Mouse (Mus musculus): Measurements from ENCODE around the gene Lin7c. TPM values are rescaled to one million over a fixed set of nuclear protein-coding genes. Genes with fewer than 3 reads are reported as not detected.
"Not testable (repeated sequence)": the region's sequence is repeated elsewhere in the genome, so short reads cannot be mapped to it uniquely, and the experiment has no call there.

The Lin7c gene
- polyA plus RNA-seq (2014; fragmentation: Nextera tagmentation; extraction: Ambion mirVana): 118 and 126 TPM in 2 replicates

DNA sequence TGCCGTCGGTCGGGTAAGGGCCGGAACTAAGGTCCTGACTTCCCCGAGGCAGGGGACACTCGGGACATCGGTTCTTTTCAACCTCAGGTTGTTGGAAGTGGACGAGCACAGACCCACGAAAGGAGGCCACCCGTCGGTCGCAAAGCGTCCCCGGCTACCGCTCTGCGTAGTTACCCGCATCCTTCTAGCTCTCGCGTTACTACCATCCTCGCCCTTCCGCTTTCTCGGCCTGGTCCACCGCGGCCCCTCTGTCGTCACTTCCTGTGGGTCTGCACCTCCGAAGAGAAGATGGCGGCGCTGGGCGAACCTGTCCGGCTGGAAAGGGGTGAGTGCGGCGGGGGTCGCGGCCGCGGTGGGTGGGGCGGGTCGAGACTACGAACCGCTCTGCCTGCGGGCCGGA is at the start of gene Lin7c:
TSS of gene Lin7c (plus strand) at position 257 of the 400 bp plus-strand sequence.
- peaks cover 4% of the 10 kb centered on the region; the same call in 1 of the 2 replicates for H3K36me3 ChIP-seq (ENCODE audit: control insufficient read depth, insufficient read depth, low read length)

DNA sequence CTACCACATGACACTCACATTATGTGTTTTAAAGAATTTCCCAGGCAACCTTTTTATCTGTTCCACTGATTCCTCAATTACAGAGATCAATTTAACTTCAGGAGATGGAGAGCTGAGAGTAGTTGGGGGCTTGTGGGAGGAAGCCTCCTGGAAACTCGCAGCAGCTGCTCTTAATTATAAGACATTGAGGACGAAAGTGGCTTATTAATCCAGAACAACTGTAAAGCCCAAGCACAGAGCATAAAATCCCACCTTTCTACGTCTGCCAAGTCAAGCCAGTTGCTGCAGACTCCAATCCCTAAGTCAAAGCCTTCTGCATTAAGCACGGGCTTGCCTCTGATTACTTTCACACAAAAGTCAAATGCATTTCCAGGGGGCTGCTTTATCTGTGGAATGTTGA is 44.3 kb upstream of the Lin7c start:
- no peak for DNase-seq (ENCODE audit: low spot score)

More for the DNA sequence above, at the start of gene Lin7c:
- DNase-seq (ENCODE audit: low spot score) (peak; percentile 96), ATAC-seq (replicated peaks; ENCODE audit: low FRiP score) (peak; percentile 100)
- under 1% methylated on average over 41 of the region's 42 CpGs for WGBS
- peak within 1 kb of the TSS; percentile 95 for H3K4me3 ChIP-seq (ENCODE audit: low read depth, low read length)
- peak within 1 kb of the TSS; percentile 71 for H3K27ac ChIP-seq (ENCODE audit: low read depth, low read length)
- H3K9ac ChIP-seq (ENCODE audit: low read length): peak within 1 kb of the TSS; percentile 95
- peak within 1 kb of the TSS; percentile 89 for H3K4me2 ChIP-seq (ENCODE audit: low read depth, low read length, severe bottlenecking)
- no peaks in the 10 kb centered on the region for H3K27me3 ChIP-seq (ENCODE audit: control insufficient read depth, insufficient read depth, low read length)
- H3K4me1 ChIP-seq (replicated peaks; ENCODE audit: control insufficient read depth, insufficient read depth, low read length): peaks cover 5% of the 10 kb centered on the region; the same call in 1 of the 2 replicates
- no peaks in the 10 kb centered on the region for H3K9me3 ChIP-seq (ENCODE audit: control insufficient read depth, low read length)

DNA sequence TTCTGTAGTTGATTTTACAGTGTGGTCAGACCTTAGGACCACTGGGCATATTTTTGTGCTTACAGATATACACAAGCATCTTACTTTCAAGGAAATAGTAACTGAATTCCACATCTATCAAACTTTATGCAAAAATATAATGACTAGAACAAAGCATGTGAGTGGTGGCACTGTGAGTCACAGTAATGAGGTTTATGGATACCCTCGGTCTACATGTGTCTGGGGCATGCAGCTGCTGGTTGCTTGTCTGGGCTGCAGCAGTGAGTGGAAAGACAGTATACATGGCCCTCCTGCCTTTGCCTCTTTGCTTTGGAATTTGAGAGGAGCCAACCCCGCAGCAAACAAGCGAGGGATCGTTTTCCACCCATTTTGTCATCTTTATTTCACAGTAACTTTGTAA is 42.3 kb upstream of the Lin7c start:
- no peaks in the 10 kb centered on the region for H3K36me3 ChIP-seq (ENCODE audit: control insufficient read depth, insufficient read depth, low read length)
- H3K4me3 ChIP-seq (ENCODE audit: low read depth, low read length): no peak overlapping the region
- no peaks in the 10 kb centered on the region for H3K27me3 ChIP-seq (ENCODE audit: control insufficient read depth, insufficient read depth, low read length)
- no peaks in the 10 kb centered on the region for H3K4me1 ChIP-seq (replicated peaks; ENCODE audit: control insufficient read depth, insufficient read depth, low read length)
- H3K27ac ChIP-seq (ENCODE audit: low read depth, low read length): no peak overlapping the region
- DNase-seq (ENCODE audit: low spot score) (no peak), ATAC-seq (replicated peaks; ENCODE audit: low FRiP score) (no peak)
- no peaks in the 10 kb centered on the region for H3K9me3 ChIP-seq (ENCODE audit: control insufficient read depth, low read length)
- 27% methylated on average over 4 of the region's 4 CpGs for WGBS
- H3K9ac ChIP-seq (ENCODE audit: low read length): no peak overlapping the region
- no peak overlapping the region for H3K4me2 ChIP-seq (ENCODE audit: low read depth, low read length, severe bottlenecking)

More for the DNA sequence above, 44.3 kb upstream of the Lin7c start:
- Histone ChIP-seq H3K4me3 (ENCODE audit: low read depth, low read length) (no peak overlapping the region), H3K4me1 (replicated peaks; ENCODE audit: control insufficient read depth, insufficient read depth, low read length) (no peaks in the 10 kb centered on the region), H3K27me3 (ENCODE audit: control insufficient read depth, insufficient read depth, low read length) (no peaks in the 10 kb centered on the region), H3K9ac (ENCODE audit: low read length) (no peak overlapping the region), H3K9me3 (ENCODE audit: control insufficient read depth, low read length) (no peaks in the 10 kb centered on the region), H3K27ac (ENCODE audit: low read depth, low read length) (no peak overlapping the region), H3K36me3 (ENCODE audit: control insufficient read depth, insufficient read depth, low read length) (no peaks in the 10 kb centered on the region), H3K4me2 (ENCODE audit: low read depth, low read length, severe bottlenecking) (no peak overlapping the region)
- 63% methylated on average over 4 of the region's 4 CpGs for WGBS
- no peak for ATAC-seq (replicated peaks; ENCODE audit: low FRiP score)

DNA sequence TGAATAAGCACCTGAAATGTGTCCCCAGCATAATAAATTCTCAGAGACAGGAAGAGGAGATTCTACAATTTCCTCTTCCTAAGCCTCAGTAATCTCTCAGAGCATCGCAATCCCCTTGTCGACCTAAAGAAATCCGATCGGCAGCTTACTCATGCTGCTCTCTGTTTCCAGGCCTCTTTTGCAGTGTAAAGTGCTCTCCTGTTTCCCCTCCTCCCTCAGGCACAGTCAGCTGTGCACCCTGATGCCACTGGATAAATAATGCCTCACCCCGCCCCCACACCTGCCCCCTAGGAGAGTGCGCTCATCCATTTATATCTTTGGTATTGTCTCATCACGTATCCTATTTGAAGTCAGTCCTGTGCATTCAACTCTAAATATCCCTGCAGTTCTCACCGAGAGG is 41.9 kb upstream of the Lin7c start:
- no peak overlapping the region for H3K4me3 ChIP-seq (ENCODE audit: low read depth, low read length)
- no peaks in the 10 kb centered on the region for H3K36me3 ChIP-seq (ENCODE audit: control insufficient read depth, insufficient read depth, low read length)
- ATAC-seq (replicated peaks; ENCODE audit: low FRiP score) (peak; percentile 75), DNase-seq (ENCODE audit: low spot score) (no peak)
- no peaks in the 10 kb centered on the region for H3K9me3 ChIP-seq (ENCODE audit: control insufficient read depth, low read length)
- H3K27me3 ChIP-seq (ENCODE audit: control insufficient read depth, insufficient read depth, low read length): no peaks in the 10 kb centered on the region
- no peak overlapping the region for H3K9ac ChIP-seq (ENCODE audit: low read length)
- H3K4me2 ChIP-seq (ENCODE audit: low read depth, low read length, severe bottlenecking): no peak overlapping the region
- 18% methylated on average over 8 of the region's 8 CpGs for WGBS
- H3K4me1 ChIP-seq (replicated peaks; ENCODE audit: control insufficient read depth, insufficient read depth, low read length): no peaks in the 10 kb centered on the region
- no peak overlapping the region for H3K27ac ChIP-seq (ENCODE audit: low read depth, low read length)

DNA sequence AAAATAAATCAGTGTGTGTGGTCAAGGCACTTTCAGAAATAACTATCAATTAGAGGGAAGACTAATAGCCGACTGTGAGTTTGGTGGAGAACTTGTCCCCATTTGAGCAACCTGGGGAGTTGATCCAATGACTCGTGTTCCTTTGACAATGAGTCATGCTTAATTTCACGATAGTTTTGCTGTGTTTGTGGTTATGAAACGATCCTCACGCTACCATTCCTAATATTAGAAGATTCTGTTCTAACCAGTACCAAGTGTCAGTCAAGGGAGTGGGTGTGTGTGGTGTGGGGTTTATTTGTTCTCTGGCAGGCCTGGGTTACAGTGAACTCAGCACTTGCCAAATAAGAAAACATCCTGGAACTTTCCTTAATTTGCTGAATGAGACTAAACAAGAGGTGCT is 35.1 kb upstream of the Lin7c start:
- ATAC-seq (replicated peaks; ENCODE audit: low FRiP score) (no peak), DNase-seq (ENCODE audit: low spot score) (no peak)
- no peak overlapping the region for H3K27ac ChIP-seq (ENCODE audit: low read depth, low read length)
- no peaks in the 10 kb centered on the region for H3K9me3 ChIP-seq (ENCODE audit: control insufficient read depth, low read length)
- no peak overlapping the region for H3K9ac ChIP-seq (ENCODE audit: low read length)
- no peaks in the 10 kb centered on the region for H3K36me3 ChIP-seq (ENCODE audit: control insufficient read depth, insufficient read depth, low read length)
- no peak overlapping the region for H3K4me3 ChIP-seq (ENCODE audit: low read depth, low read length)
- H3K27me3 ChIP-seq (ENCODE audit: control insufficient read depth, insufficient read depth, low read length): no peaks in the 10 kb centered on the region
- whole genome bisulfite sequencing: 87% methylated on average over 5 of the region's 5 CpGs
- H3K4me2 ChIP-seq (ENCODE audit: low read depth, low read length, severe bottlenecking): no peak overlapping the region
- no peaks in the 10 kb centered on the region for H3K4me1 ChIP-seq (replicated peaks; ENCODE audit: control insufficient read depth, insufficient read depth, low read length)

DNA sequence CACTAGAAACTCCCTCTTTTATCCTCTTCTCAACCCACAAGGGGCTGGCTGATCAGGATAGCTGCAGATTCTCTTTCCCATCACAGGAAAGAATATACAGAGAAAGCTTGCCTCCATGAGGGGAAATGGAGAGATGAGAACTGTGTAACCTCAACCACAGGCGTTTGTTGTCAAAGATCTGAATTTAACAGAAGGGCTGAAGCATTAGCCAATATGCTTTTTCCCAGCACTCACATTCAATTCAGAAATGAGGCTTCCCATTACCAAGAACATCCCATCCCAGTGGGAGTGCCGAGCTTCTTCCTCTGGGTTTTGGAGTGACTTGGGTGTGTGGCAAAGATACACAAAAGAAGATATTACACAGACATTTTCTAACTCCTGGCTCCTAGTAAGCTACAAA is 31.0 kb upstream of the Lin7c start:
- 76% methylated on average over 2 of the region's 2 CpGs for WGBS
- Histone ChIP-seq H3K4me1 (replicated peaks; ENCODE audit: control insufficient read depth, insufficient read depth, low read length) (no peaks in the 10 kb centered on the region), H3K4me2 (ENCODE audit: low read depth, low read length, severe bottlenecking) (no peak overlapping the region), H3K4me3 (ENCODE audit: low read depth, low read length) (no peak overlapping the region), H3K27ac (ENCODE audit: low read depth, low read length) (no peak overlapping the region), H3K36me3 (ENCODE audit: control insufficient read depth, insufficient read depth, low read length) (no peaks in the 10 kb centered on the region), H3K9me3 (ENCODE audit: control insufficient read depth, low read length) (no peaks in the 10 kb centered on the region), H3K27me3 (ENCODE audit: control insufficient read depth, insufficient read depth, low read length) (no peaks in the 10 kb centered on the region), H3K9ac (ENCODE audit: low read length) (no peak overlapping the region)
- DNase-seq (ENCODE audit: low spot score): no peak
- no peak for ATAC-seq (replicated peaks; ENCODE audit: low FRiP score)

DNA sequence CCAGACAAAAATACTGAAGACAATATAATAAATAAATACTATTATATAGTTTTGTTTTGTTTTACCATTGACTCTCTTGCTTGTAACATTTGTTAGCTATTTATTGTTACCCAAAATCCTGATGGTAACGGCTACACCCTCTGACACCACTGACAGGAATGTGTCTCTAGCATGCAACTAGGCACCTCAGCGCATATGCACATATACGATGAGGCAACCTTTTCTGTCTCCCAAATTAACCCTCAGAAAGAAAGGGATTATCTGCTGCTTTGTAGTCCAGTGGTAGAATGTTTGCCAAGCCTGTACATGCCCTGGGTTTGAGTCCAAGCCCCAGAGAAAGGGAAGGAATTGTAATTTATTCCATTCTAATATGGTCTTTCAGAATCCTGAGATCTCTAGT is 29.8 kb upstream of the Lin7c start:
- H3K27ac ChIP-seq (ENCODE audit: low read depth, low read length): no peak overlapping the region
- H3K36me3 ChIP-seq (ENCODE audit: control insufficient read depth, insufficient read depth, low read length): no peaks in the 10 kb centered on the region
- no peak overlapping the region for H3K9ac ChIP-seq (ENCODE audit: low read length)
- no peak overlapping the region for H3K4me3 ChIP-seq (ENCODE audit: low read depth, low read length)
- no peaks in the 10 kb centered on the region for H3K4me1 ChIP-seq (replicated peaks; ENCODE audit: control insufficient read depth, insufficient read depth, low read length)
- H3K4me2 ChIP-seq (ENCODE audit: low read depth, low read length, severe bottlenecking): no peak overlapping the region
- DNase-seq (ENCODE audit: low spot score): no peak
- no peaks in the 10 kb centered on the region for H3K9me3 ChIP-seq (ENCODE audit: control insufficient read depth, low read length)
- ATAC-seq (replicated peaks; ENCODE audit: low FRiP score): no peak
- H3K27me3 ChIP-seq (ENCODE audit: control insufficient read depth, insufficient read depth, low read length): no peaks in the 10 kb centered on the region
- WGBS: 88% methylated on average over 3 of the region's 3 CpGs

DNA sequence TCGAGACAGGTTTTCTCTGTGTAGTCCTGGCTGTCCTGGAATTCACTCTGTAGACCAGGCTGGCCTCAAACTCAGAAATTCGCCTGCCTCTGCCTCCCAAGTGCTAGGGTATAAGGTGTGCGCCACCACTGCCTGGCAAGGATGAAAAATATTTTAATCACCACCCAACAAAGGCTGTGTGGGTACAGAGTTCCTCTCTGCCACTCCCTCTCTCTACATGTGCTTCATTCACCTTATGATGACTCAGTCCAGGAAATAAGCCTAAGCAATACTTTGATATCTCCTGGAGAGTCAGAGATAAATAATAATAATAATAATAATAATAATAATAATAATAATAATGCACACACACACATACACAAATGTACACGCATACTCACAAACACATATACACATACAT is 11.2 kb upstream of the Lin7c start:
- ATAC-seq (replicated peaks; ENCODE audit: low FRiP score); H3K9me3 ChIP-seq (ENCODE audit: control insufficient read depth, low read length); H3K27ac ChIP-seq (ENCODE audit: low read depth, low read length); H3K4me3 ChIP-seq (ENCODE audit: low read depth, low read length); H3K27me3 ChIP-seq (ENCODE audit: control insufficient read depth, insufficient read depth, low read length); H3K36me3 ChIP-seq (ENCODE audit: control insufficient read depth, insufficient read depth, low read length); H3K9ac ChIP-seq (ENCODE audit: low read length); DNase-seq (ENCODE audit: low spot score); H3K4me1 ChIP-seq (replicated peaks; ENCODE audit: control insufficient read depth, insufficient read depth, low read length); H3K4me2 ChIP-seq (ENCODE audit: low read depth, low read length, severe bottlenecking): not testable (repeated sequence)
- 86% methylated on average over 4 of the region's 4 CpGs for WGBS

DNA sequence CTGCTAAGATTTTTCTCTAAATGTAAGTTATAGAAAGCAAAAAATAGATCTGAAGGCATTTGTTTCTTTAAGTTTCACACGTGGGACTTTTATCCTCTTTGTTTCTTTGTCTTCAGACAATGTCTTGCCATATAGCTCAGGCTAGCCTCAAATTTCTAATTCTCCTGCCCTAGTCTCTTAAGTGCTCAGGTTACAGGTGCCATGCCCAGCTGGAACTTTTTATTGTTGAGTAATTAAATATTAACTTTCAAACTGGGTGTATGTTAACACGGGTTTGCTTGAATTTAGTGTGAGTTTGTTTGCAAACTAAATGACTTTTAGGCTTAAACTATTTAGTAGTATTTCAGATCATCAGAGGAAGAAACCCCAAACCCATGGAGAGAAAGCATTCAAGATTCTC is 9.5 kb upstream of the Lin7c start:
- Histone ChIP-seq H3K4me1 (replicated peaks; ENCODE audit: control insufficient read depth, insufficient read depth, low read length) (no peaks in the 10 kb centered on the region), H3K9ac (ENCODE audit: low read length) (no peak overlapping the region), H3K4me3 (ENCODE audit: low read depth, low read length) (no peak overlapping the region), H3K27me3 (ENCODE audit: control insufficient read depth, insufficient read depth, low read length) (no peaks in the 10 kb centered on the region), H3K4me2 (ENCODE audit: low read depth, low read length, severe bottlenecking) (no peak overlapping the region), H3K9me3 (ENCODE audit: control insufficient read depth, low read length) (no peaks in the 10 kb centered on the region), H3K36me3 (ENCODE audit: control insufficient read depth, insufficient read depth, low read length) (no peaks in the 10 kb centered on the region), H3K27ac (ENCODE audit: low read depth, low read length) (no peak overlapping the region)
- no peak for ATAC-seq (replicated peaks; ENCODE audit: low FRiP score)
- no peak for DNase-seq (ENCODE audit: low spot score)
- WGBS: 66% methylated on average over 2 of the region's 2 CpGs
